Mouse (Mus musculus) 3134 (cell line): ENCODE measurements around the gene Orai1.
A peak's percentile ranks its signal among the peaks of the same experiment; 100 is the strongest.
"Not testable (repeated sequence)": the region's sequence is repeated elsewhere in the genome, so short reads cannot be mapped to it uniquely, and the experiment has no call there.

Experiments
- DNase-seq: peaks from one replicate; pipeline ENCODE4 v3.0.0-alpha.2; 2011; ENCODE audit warnings: low spot score; ENCODE audit not compliant: insufficient read length; ENCODE audit errors: extremely low read depth

The Orai1 gene

GRCm38 (mm10) chr5:123061402-123061749, 46.5 kb downstream of the Orai1 start:
- not testable (repeated sequence) for DNase-seq

- DNase-seq = no peak
These were observed 48.3 kb downstream of the Orai1 start for GRCm38 (mm10) chr5:123063141-123063540.

GRCm38 (mm10) chr5:123064207-123064606, 49.3 kb downstream of the Orai1 start:
- peak; percentile 42 for DNase-seq

- DNase-seq = no peak
These were observed 52.6 kb downstream of the Orai1 start for GRCm38 (mm10) chr5:123067395-123067995.

GRCm38 (mm10) chr5:123068115-123068514, 53.2 kb downstream of the Orai1 start, which contains the start of gene Tmem120b:
Gene Tmem120b (plus strand): TSS chr5:123068415.
- no peak for DNase-seq

- DNase-seq = no peak
These were observed 53.8 kb downstream of the Orai1 start for GRCm38 (mm10) chr5:123068714-123069113.

- DNase-seq = peak; percentile 93
These were observed 60.9 kb downstream of the Orai1 start for GRCm38 (mm10) chr5:123075576-123076418.

GRCm38 (mm10) chr5:123076419-123077281, 61.8 kb downstream of the Orai1 start:
- no peak for DNase-seq

GRCm38 (mm10) chr5:123079568-123079967, 64.7 kb downstream of the Orai1 start:
- DNase-seq = no peak

GRCm38 (mm10) chr5:123080041-123080440, 65.2 kb downstream of the Orai1 start:
- DNase-seq = no peak
